Mouse (Mus musculus) heart, adult 2 months (tissue): ENCODE measurements around the gene Sp8.

Source experiments
- CTCF ChIP-seq: fragments of 200-600 bp; IDR thresholded peaks from 2 replicates; pipeline ENCODE4 v1.8.1; 2022; ENCODE audit warnings: antibody characterized with exemption, mild to moderate bottlenecking, moderate library complexity
- POLR2A ChIP-seq: fragments of 200-500 bp; IDR thresholded peaks from 2 replicates; pipeline ENCODE4 v1.6.1; 2011; ENCODE audit warnings: mild to moderate bottlenecking, low read depth, low read length, control low read depth; ENCODE audit not compliant: insufficient read depth

- TF ChIP-seq CTCF: no peak
- TF ChIP-seq POLR2A: no peak
Measured at GRCm38 (mm10) chr12:118814561-118814960, 31.6 kb upstream of the Sp8 start.
